Mouse (Mus musculus): Measurements from ENCODE around the gene Arl4c. TPM values are rescaled to one million over a fixed set of nuclear protein-coding genes. Genes with fewer than 3 reads are reported as not detected.

The Arl4c gene
- polyA plus RNA-seq, 1 experiment from 2014 or later = 49.8 TPM

- WGBS = 78% methylated on average over 6 of the region's 6 CpGs
- H3K9ac ChIP-seq = no peak overlapping the region
- no peaks in the 10 kb centered on the region for H3K27me3 ChIP-seq
- H3K4me2 ChIP-seq (replicated peaks) = no peak overlapping the region
- H3K27ac ChIP-seq = no peak overlapping the region
- 0 out of 2 replicates have a peak, but pooled peaks cover 3% of the 10 kb centered on the region for H3K4me1 ChIP-seq
- H3K4me3 ChIP-seq = no peak overlapping the region
- no peak for ATAC-seq (ENCODE audit: low FRiP score)
- no peaks in the 10 kb centered on the region for H3K36me3 ChIP-seq
- H3K9me3 ChIP-seq (replicated peaks) = no peaks in the 10 kb centered on the region
Measured at GRCm38 (mm10) chr1:88632851-88633250, 69.2 kb downstream of the Arl4c start.

DNA sequence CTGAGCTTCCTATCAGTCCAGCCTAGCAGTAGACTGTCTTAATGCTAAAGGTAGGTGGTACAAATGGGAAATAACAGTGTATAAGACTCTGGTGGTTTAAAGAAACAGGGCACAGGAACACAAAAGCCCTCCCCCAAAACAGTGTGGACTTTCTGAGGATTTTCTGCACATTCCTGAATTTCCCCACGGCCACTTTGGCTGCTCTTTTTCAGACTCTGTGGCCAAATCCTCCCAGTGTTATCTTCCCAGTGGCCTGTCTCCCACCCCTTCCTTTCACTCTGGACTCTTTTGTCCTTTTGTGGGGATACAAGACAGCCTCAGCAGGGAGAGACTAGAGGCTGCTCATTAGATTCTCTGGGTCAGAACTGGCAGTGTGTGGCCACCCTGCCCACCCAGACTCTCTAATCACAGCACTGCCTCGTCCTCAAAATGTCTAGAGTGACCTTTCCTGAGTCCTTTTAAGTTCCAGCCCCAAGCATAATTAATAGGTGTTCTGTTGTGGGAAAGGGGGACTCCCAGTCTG lies 72.0 kb downstream of the Arl4c start:
- Histone ChIP-seq H3K4me2 (replicated peaks) (no peak overlapping the region), H3K27me3 (no peaks in the 10 kb centered on the region), H3K9ac (no peak overlapping the region), H3K4me1 (0 out of 2 replicates have a peak, but pooled peaks cover 3% of the 10 kb centered on the region), H3K9me3 (replicated peaks) (no peaks in the 10 kb centered on the region), H3K27ac (no peak overlapping the region), H3K36me3 (no peaks in the 10 kb centered on the region), H3K4me3 (no peak overlapping the region)
- ATAC-seq (ENCODE audit: low FRiP score) = no peak
- WGBS = 7% methylated on average over 2 of the region's 2 CpGs

DNA sequence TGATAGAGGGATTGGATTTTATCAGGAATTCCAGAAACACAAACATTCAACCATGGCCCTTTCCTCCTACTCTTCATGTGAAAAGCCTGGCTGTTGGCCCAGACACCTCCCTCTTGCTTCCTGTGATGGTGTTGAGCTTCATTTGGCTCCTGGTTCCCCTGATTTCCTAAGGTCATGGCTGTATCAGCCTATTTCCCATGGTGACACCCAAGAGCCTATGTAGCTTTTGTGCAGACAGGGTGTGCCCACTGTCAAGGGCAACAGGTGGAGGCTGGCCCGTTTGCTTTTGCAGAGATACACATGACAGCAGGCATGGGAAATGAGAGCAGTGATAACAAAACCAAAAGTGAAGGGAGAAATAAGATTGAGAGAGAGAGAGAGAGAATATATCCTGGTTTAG lies 76.8 kb downstream of the Arl4c start:
- H3K9me3 ChIP-seq (replicated peaks) = no peaks in the 10 kb centered on the region
- no peaks in the 10 kb centered on the region for H3K36me3 ChIP-seq
- no peak overlapping the region for H3K27ac ChIP-seq
- WGBS = 88% methylated on average over 1 of the region's 1 CpGs
- H3K4me2 ChIP-seq (replicated peaks) = no peak overlapping the region
- H3K9ac ChIP-seq = no peak overlapping the region
- H3K27me3 ChIP-seq = no peaks in the 10 kb centered on the region
- no peak for ATAC-seq (ENCODE audit: low FRiP score)
- no peak overlapping the region for H3K4me3 ChIP-seq
- H3K4me1 ChIP-seq = peaks cover 12% of the 10 kb centered on the region

GRCm38 (mm10) chr1:88624376-88624775 lies 77.6 kb downstream of the Arl4c start:
- H3K4me3 ChIP-seq = no peak overlapping the region
- no peak for ATAC-seq (ENCODE audit: low FRiP score)
- no peaks in the 10 kb centered on the region for H3K36me3 ChIP-seq
- H3K9me3 ChIP-seq (replicated peaks) = no peaks in the 10 kb centered on the region
- H3K9ac ChIP-seq = no peak overlapping the region
- H3K4me2 ChIP-seq (replicated peaks) = no peak overlapping the region
- no peaks in the 10 kb centered on the region for H3K27me3 ChIP-seq
- 86% methylated on average over 4 of the region's 4 CpGs for WGBS
- H3K27ac ChIP-seq = no peak overlapping the region
- peaks cover 9% of the 10 kb centered on the region for H3K4me1 ChIP-seq

DNA sequence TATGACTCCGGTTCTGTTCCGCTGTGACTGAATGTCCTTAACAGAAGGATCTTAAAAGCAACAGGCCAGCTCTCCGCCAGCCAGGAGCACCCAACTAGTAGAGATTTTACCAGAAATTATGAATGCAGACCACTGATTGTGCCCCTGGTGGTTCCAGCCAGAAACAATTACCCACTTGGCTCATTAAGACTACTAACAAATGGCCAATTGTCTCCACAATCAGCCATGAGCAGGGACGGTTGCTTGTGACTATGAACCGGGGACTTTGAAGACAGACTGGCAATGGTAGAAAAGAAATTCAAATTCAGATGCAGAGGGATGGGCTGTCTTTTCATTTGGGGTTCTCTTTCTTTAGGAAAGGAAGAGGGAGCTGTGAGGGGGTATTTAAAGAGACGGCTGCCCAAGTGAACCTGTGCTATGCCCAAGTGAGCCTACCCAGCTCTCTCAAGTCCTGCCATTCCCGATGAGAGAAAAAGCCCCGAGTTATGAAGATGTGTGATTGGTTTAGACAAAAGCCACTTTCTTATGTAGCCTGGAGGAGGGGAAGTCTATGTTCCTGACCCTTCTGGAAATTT lies 78.4 kb downstream of the Arl4c start:
- Histone ChIP-seq H3K36me3 (no peaks in the 10 kb centered on the region), H3K4me2 (replicated peaks) (no peak overlapping the region), H3K4me3 (no peak overlapping the region), H3K9me3 (replicated peaks) (no peaks in the 10 kb centered on the region), H3K4me1 (peaks cover 9% of the 10 kb centered on the region), H3K9ac (no peak overlapping the region), H3K27ac (0 out of 2 replicates have a peak overlapping the region, but pooled peaks have one; percentile 23), H3K27me3 (no peaks in the 10 kb centered on the region)
- ATAC-seq (ENCODE audit: low FRiP score) = no peak
- WGBS = 63% methylated on average over 8 of the region's 8 CpGs

Other genes starting within 250 kb of the Arl4c start
- gene Glrp1, start 192.2 kb downstream of the Arl4c start, polyA plus RNA-seq (2016; fragmentation: Nextera tagmentation; extraction: Ambion mirVana) = not detected in 2 replicates